Mouse (Mus musculus): ENCODE measurements at regions not wholly inside any gene's neighbourhood (a gene's known extent, or its start where the extent isn't known, plus 50 kb on each side); places are given as distances from the start of the nearest gene placed in this dataset.
"Not testable (repeated sequence)": the region's sequence is repeated elsewhere in the genome, so short reads cannot be mapped to it uniquely, and the experiment has no call there.

DNA sequence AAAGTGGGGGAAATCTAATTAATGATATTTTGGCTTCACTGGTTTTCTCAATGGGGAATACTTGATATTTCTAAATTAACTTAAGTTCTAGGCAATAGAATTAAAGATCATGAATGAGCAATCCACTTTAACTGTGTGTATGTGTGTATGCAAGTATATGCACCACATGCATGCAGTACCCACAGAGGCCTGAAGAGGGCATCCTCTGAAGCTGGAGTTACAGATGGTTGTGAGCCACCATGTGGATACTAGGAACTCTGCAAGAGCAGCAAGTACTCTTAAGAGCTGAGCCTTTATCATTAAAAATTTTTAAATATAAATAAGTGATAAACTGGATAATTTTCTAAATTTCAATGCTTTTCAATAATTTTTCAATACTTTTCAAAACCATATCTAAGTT lies 69.0 kb upstream of the Mocs1 start:
- H3K4me1 ChIP-seq (ENCODE audit: control insufficient read depth, insufficient read depth, low read length): no peaks in the 10 kb centered on the region
- no peak overlapping the region for H3K4me2 ChIP-seq (ENCODE audit: low read depth, severe bottlenecking)
- peak; percentile 34 for DNase-seq (ENCODE audit: low spot score)
- ATAC-seq (ENCODE audit: insufficient number of reproducible peaks, low FRiP score, low TSS enrichment, low read depth): no peak
- H3K9ac ChIP-seq (ENCODE audit: low read length): no peak overlapping the region
- no peaks in the 10 kb centered on the region for H3K36me3 ChIP-seq (ENCODE audit: control insufficient read depth, insufficient read depth, low read length)
- H3K27ac ChIP-seq (replicated peaks; ENCODE audit: low read depth, low read length): no peak overlapping the region
- H3K27me3 ChIP-seq (ENCODE audit: control insufficient read depth, insufficient read depth, low read length): no peaks in the 10 kb centered on the region
- no peaks in the 10 kb centered on the region for H3K9me3 ChIP-seq (ENCODE audit: control insufficient read depth, low read length)
- no peak overlapping the region for H3K4me3 ChIP-seq (ENCODE audit: low read depth, low read length)

- not testable (repeated sequence) for H3K27ac ChIP-seq (replicated peaks; ENCODE audit: low read depth, low read length); H3K9me3 ChIP-seq (ENCODE audit: control insufficient read depth, low read length); ATAC-seq (ENCODE audit: insufficient number of reproducible peaks, low FRiP score, low TSS enrichment, low read depth); H3K9ac ChIP-seq (ENCODE audit: low read length); H3K4me2 ChIP-seq (ENCODE audit: low read depth, severe bottlenecking); H3K4me3 ChIP-seq (ENCODE audit: low read depth, low read length); H3K27me3 ChIP-seq (ENCODE audit: control insufficient read depth, insufficient read depth, low read length); DNase-seq (ENCODE audit: low spot score); H3K4me1 ChIP-seq (ENCODE audit: control insufficient read depth, insufficient read depth, low read length); H3K36me3 ChIP-seq (ENCODE audit: control insufficient read depth, insufficient read depth, low read length)
- WGBS: 57% methylated on average over 6 of the region's 6 CpGs
Observed at GRCm38 (mm10) chr17:49360251-49360650, 67.9 kb upstream of the Mocs1 start.

DNA sequence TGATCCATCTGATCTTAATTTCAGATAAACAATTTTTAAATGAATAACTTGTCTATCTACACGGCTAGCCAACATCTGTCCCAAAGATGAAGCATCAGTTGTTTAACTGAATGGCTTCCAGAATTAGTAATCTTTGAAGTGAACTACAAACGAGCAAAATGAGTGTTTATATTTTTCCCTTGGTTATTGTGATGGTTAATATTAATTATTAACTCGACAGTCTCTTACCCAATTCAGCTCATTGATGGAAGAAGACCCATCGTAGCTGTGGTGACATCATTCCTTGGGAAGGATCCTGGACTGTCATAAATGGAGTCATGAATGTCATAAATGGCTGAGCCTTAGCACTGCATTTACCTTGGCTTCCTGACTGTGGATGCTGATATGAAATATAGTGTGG lies 60.4 kb upstream of the Mocs1 start:
- Histone ChIP-seq H3K27me3 (ENCODE audit: control insufficient read depth, insufficient read depth, low read length) (no peaks in the 10 kb centered on the region), H3K27ac (replicated peaks; ENCODE audit: low read depth, low read length) (no peak overlapping the region), H3K36me3 (ENCODE audit: control insufficient read depth, insufficient read depth, low read length) (no peaks in the 10 kb centered on the region), H3K9me3 (ENCODE audit: control insufficient read depth, low read length) (no peaks in the 10 kb centered on the region), H3K4me2 (ENCODE audit: low read depth, severe bottlenecking) (no peak overlapping the region), H3K4me3 (ENCODE audit: low read depth, low read length) (no peak overlapping the region), H3K4me1 (ENCODE audit: control insufficient read depth, insufficient read depth, low read length) (no peaks in the 10 kb centered on the region), H3K9ac (ENCODE audit: low read length) (no peak overlapping the region)
- DNase-seq (ENCODE audit: low spot score) (no peak), ATAC-seq (ENCODE audit: insufficient number of reproducible peaks, low FRiP score, low TSS enrichment, low read depth) (no peak)
- WGBS: 85% methylated on average over 4 of the region's 4 CpGs

DNA sequence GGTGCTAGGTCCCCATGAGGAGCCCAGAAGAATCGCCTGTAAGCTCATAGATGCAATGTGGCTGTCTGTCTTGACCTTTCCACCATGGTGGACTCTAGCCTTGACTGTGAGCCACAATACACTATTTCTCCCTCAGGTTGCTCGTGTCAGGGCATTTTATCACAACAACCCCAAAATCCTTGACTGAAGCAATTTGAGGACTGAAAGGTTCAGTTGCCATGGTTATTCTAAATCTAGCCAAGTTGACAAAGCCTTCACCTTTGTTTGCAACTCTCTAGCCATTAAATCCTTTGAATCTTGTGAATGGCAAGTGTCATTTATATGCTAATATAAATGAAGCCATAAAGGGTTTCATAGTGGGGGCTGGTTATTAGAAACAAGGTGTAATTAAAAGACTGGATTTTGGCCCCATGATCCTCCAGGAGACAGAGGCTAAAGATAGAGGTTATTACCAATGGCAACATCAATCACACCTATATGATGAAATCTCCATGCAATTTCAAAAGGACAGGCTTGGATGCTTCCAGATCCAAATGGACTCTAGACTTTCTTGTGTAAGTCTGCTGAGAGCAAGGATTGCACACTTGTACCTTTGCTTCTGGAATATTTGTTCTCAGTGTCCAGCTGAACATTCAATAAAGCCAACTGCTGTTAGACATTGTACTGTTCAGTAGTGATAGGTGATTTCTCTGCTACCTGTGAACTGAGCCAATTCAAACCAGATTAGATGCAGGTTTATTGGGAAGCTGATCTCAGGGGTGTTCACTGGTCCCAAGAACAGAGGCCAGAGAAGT lies 59.5 kb upstream of the Mocs1 start:
- 68% methylated on average over 2 of the region's 2 CpGs for WGBS
- H3K27ac ChIP-seq (replicated peaks; ENCODE audit: low read depth, low read length): no peak overlapping the region
- DNase-seq (ENCODE audit: low spot score): no peak
- H3K4me1 ChIP-seq (ENCODE audit: control insufficient read depth, insufficient read depth, low read length): no peaks in the 10 kb centered on the region
- H3K9ac ChIP-seq (ENCODE audit: low read length): no peak overlapping the region
- H3K27me3 ChIP-seq (ENCODE audit: control insufficient read depth, insufficient read depth, low read length): no peaks in the 10 kb centered on the region
- H3K36me3 ChIP-seq (ENCODE audit: control insufficient read depth, insufficient read depth, low read length): no peaks in the 10 kb centered on the region
- no peak overlapping the region for H3K4me3 ChIP-seq (ENCODE audit: low read depth, low read length)
- ATAC-seq (ENCODE audit: insufficient number of reproducible peaks, low FRiP score, low TSS enrichment, low read depth): no peak
- no peaks in the 10 kb centered on the region for H3K9me3 ChIP-seq (ENCODE audit: control insufficient read depth, low read length)
- H3K4me2 ChIP-seq (ENCODE audit: low read depth, severe bottlenecking): no peak overlapping the region

GRCm38 (mm10) chr17:49377626-49378025 lies 50.5 kb upstream of the Mocs1 start:
- Histone ChIP-seq H3K9ac (ENCODE audit: low read length) (no peak overlapping the region), H3K27ac (replicated peaks; ENCODE audit: low read depth, low read length) (no peak overlapping the region), H3K4me2 (ENCODE audit: low read depth, severe bottlenecking) (no peak overlapping the region), H3K36me3 (ENCODE audit: control insufficient read depth, insufficient read depth, low read length) (no peaks in the 10 kb centered on the region), H3K27me3 (ENCODE audit: control insufficient read depth, insufficient read depth, low read length) (no peaks in the 10 kb centered on the region), H3K4me3 (ENCODE audit: low read depth, low read length) (no peak overlapping the region), H3K9me3 (ENCODE audit: control insufficient read depth, low read length) (no peaks in the 10 kb centered on the region), H3K4me1 (ENCODE audit: control insufficient read depth, insufficient read depth, low read length) (no peaks in the 10 kb centered on the region)
- DNase-seq (ENCODE audit: low spot score): no peak
- WGBS: 47% methylated on average over 11 of the region's 11 CpGs
- ATAC-seq (ENCODE audit: insufficient number of reproducible peaks, low FRiP score, low TSS enrichment, low read depth): no peak
